Mouse (Mus musculus) Patski (cell line): ENCODE data around the gene Gm10972. TPM values are rescaled to one million over a fixed set of nuclear protein-coding genes. Genes with fewer than 3 reads are reported as not detected.
A peak's percentile ranks its signal among the peaks of the same experiment; 100 is the strongest.
"Not testable (repeated sequence)": the region's sequence is repeated elsewhere in the genome, so short reads cannot be mapped to it uniquely, and the experiment has no call there.

ENCODE experiments used
- ATAC-seq: fragments of 100-300 bp; one replicate; pipeline ENCODE4 v1.8.0; 2021
- CTCF ChIA-PET: fragments of 350-600 bp; sonication (Branson Sonifier 250); formaldehyde crosslinking; loops from one replicate; lab custom pipeline; 2022; ENCODE audit warnings: inconsistent platforms; lab: Charles Lee
- POLR2A ChIA-PET: fragments of 350-600 bp; sonication (Branson Sonifier 250); formaldehyde crosslinking; loops from one replicate; lab custom pipeline; 2022; ENCODE audit warnings: antibody characterized with exemption, inconsistent platforms; lab: Charles Lee
- DNase-seq: peaks from one replicate; pipeline ENCODE4 v3.0.0-alpha.2; 2011; ENCODE audit warnings: low read depth, low spot score
- H3K27me3 ChIP-seq: fragments of 371-371 bp; one replicate; pipeline ENCODE4 v1.5.1; 2021
- CTCF ChIP-seq: fragments of 100-300 bp; IDR thresholded peaks from one replicate; pipeline ENCODE4 v1.5.1; 2021
- in situ Hi-C: fragments of 300-500 bp; cut with MboI; formaldehyde crosslinking; loops from 3 replicates; pipeline ENCODE4 v1.11.1; 2018; ENCODE audit warnings: low pct_unique_long_range_greater_than_20kb, mixed read lengths
- polyA plus RNA-seq: library from polyadenylated mRNA; unstranded; gene quantifications from one replicate; pipeline ENCODE4 v1.2.3, GENCODE M21; 2021

Gm10972 gene
- polyA plus RNA-seq, 1 experiment from 2014 or later = not detected

DNA sequence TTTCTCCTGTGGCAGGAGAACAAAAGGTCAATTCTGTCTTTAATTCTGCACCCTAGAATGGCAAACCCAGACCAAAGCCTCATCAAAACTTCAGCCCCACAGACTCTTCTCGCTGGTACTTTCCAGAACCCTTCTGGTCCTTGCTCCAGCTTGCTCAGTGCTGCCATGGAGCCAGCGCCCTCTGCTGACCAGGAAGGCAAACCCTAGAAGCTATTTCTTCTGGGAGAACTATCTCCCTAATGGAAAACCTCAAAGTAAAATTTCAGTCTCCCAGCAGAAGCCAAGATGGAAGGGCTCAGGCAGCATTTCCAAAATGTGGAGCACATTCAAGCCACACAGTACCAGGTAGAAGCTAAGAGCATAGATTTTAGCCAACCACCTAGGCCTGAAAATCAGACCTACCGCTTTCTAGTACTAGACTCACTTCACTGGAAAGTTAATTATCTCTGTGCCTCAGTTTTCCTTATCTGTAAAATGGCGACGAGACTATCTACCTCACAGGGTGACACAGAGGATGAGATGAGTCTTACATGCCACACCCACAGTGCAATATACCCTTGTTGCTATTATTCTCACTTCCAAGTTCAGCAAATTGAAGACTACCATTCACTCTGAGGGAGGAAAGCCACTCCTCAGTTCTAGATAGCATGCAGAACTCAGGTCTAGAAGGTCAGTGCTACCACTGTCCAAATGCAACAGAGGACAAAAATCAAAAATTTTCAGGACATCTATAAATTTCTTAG lies 22.3 kb downstream of the Gm10972 start:
- DNase-seq, POLR2A ChIA-PET: not testable (repeated sequence)

DNA sequence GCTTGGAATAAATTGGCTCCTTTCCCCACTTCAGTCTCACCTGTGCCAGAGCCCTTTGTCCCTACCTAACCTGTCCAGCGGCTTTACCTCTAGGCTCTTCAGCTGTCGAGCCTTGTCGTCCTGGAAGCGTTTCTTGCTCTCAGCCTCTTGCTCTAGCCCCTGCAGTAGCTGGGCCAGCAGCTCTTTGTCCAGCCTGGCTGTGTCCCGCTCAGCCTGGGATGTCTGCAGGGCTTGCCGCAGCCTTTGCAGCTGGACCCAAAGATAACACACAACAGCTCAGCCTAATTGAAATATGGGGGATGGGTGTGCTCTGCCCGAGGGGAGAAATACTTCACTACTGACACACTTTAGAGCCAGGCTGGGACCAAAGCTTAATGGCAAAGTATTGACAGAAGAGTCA lies 23.0 kb downstream of the Gm10972 start:
- DNase-seq, CTCF ChIA-PET, ATAC-seq, in situ Hi-C loops, H3K27me3 ChIP-seq, POLR2A ChIA-PET: not testable (repeated sequence)

More for the DNA sequence above, 22.3 kb downstream of the Gm10972 start:
- ATAC-seq = peak; percentile 52
- in situ Hi-C loops, H3K27me3 ChIP-seq, CTCF ChIA-PET: not testable (repeated sequence)

DNA sequence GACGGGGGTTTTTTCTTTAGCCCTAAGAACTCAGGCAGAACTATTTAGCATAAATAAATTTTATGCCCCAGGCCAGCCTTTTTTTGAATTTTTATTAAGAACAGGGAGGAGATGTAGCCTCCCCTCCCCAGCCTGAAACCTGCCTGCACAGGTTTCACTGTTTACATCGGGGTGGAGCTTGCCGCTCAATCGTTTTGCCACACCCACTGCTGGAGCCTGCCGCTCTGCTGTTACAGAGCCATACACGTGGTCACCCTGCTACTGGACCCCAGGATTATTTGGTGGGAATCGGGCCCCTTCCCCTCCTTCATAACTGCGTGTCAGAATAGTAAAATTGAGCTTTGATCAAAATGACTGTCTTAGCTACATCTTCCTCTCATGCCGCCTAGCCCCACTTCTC lies 32.2 kb downstream of the Gm10972 start:
- DNase-seq, POLR2A ChIA-PET, ATAC-seq, in situ Hi-C loops, H3K27me3 ChIP-seq, CTCF ChIA-PET: not testable (repeated sequence)

DNA sequence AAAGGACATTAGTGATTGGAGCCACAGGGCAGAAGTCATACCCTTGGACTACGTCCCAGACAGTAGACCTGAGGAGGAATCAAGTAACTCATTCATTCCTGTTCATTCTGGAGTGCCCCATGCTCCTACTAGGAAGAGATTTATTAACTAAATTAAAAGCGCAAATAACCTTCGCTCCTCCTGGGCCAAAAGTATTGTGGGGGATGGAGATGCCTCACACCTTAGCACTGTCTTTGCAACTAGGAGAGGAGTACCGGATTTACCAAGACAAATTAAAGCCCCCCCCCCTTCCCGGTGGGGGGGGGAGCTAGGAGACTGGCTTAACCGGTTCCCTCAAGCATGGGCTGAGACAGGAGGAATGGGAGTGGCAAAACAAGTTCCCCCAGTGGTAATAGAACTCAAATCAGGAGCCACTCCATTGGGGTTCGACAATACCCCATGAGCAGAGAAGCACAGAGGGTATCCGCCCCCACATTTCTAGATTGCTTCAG lies 36.5 kb downstream of the Gm10972 start:
- no peaks in the 10 kb centered on the region for H3K27me3 ChIP-seq
- POLR2A ChIA-PET = no interaction called here
- in situ Hi-C loops = no loop called here
- CTCF ChIA-PET = no interaction called here
- DNase-seq = no peak
- ATAC-seq = no peak
- no peak for TF ChIP-seq CTCF

DNA sequence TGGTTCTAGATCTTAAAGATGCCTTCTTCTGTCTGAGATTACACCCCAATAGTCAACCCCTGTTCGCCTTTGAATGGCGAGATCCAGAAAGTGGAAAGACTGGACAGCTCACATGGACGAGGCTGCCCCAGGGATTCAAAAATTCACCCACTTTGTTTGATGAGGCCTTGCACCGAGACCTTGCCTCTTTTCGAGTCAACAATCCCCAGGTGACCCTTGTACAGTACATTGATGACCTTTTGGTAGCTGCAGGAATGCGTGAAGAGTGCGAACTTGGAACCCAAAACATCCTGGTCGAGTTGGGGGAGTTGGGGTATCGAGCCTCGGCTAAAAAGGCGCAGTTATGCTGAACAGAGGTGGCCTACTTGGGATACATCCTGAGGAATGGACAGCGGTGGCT lies 37.1 kb downstream of the Gm10972 start:
- DNase-seq, in situ Hi-C loops, H3K27me3 ChIP-seq, ATAC-seq, POLR2A ChIA-PET, CTCF ChIA-PET: not testable (repeated sequence)

DNA sequence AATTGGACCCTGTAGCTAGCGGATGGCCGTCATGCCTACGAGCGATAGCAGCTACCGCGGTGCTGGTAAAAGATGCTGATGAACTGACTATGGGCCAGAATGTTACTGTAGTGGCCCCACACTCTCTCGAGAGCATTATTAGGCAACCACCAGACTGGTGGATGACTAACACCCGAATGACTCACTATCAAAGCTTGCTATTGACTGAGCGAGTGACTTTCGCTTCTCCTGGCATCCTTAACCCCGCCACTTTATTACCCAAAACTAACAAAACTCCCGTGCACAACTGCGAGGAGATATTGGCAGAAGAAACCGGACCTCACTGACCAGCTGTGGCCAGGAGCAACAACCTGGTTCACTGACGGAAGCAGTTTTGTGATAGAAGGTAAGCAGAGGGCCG lies 37.9 kb downstream of the Gm10972 start:
- DNase-seq (peak; percentile 86), ATAC-seq (peak; percentile 98)
- ChIA-PET POLR2A (no interaction called here), CTCF (no interaction called here)
- TF ChIP-seq CTCF = no peak
- no peaks in the 10 kb centered on the region for H3K27me3 ChIP-seq
- in situ Hi-C loops = no loop called here

DNA sequence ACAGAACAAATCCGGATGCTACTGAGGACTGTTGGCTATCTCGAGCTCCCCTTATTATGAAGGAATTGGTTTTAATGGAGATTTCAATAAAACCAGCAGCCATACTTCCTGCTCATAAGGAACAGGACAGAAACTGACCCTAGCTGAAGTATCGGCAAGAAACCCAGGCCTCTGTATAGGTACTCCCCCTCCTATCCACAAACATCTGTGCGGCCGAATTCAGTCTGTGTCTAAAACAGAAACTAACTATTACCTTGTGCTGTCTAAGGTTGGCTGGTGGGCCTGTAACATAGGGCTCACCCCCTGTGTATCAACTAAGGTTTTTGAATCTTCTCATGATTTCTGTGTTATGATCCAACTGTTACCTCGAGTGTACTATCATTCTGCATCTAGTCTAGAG lies 40.7 kb downstream of the Gm10972 start:
- ChIA-PET POLR2A (no interaction called here), CTCF (no interaction called here)
- no peak for TF ChIP-seq CTCF
- H3K27me3 ChIP-seq = no peaks in the 10 kb centered on the region
- in situ Hi-C loops = no loop called here
- DNase-seq (no peak), ATAC-seq (no peak)

DNA sequence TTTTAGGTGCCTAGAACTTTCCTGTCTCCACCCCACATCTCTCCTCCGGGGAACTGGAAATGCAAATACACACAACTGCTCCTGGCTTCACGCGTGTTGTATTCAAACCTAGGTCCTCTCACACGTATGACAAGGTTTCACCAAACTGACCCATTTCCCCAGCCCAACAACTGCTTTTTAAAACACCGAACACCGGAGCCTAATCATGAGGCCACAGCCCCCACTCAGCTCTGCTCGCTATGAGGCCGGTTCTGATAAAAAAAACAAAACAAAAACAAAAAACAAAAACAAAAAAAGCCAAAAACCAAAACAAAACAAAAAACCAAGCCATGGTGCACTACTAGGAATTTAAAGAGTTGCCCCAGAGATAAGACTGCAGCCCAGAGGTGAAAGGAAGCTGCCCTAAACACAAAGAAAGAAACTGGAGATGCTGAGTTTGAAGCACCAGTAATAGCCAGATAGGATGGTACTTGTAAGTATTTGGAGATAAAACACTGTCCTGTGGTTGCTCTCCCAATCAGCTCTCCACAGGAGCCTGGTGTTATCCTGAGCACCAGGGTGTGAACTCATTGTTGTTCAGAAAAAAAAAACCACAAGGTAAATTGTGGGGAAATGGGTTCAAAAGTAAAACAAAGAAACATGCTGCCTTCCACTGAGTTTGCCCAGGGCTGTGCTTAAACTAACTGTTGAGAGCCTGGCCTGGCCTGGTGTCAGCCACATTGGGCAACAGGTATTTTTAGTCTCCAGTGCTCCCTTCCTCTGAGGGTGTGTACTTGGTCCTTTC lies 43.3 kb downstream of the Gm10972 start:
- CTCF ChIA-PET, ATAC-seq, POLR2A ChIA-PET, DNase-seq, H3K27me3 ChIP-seq: not testable (repeated sequence)
- in situ Hi-C loops = loop anchor here (5.0 kb wide), 1 partner anchor 241 kb away; no protein-coding TSS in a partner anchor

DNA sequence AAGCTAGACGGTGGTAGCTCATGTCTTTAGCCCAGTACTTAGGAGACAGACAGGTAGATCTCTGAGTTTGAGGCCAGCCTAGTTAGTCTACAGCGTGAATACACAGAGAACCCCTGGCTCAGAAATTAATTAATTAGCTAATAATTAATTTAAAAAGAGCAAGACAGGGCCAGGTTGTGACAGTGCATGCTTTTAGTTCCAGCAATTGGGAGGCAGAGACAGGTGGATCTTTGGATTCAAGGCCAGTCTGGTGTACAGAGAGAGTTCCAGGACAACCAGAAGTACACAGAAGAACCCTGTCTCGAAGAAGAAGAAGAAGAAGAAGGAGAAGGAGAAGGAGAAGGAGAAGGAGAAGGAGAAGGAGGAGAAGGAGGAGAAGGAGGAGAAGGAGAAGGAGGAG lies 45.8 kb downstream of the Gm10972 start:
- DNase-seq, H3K27me3 ChIP-seq, CTCF ChIA-PET, ATAC-seq, POLR2A ChIA-PET: not testable (repeated sequence)
- in situ Hi-C loops = loop anchor here (5.0 kb wide), 1 partner anchor 239 kb away; no protein-coding TSS in a partner anchor

DNA sequence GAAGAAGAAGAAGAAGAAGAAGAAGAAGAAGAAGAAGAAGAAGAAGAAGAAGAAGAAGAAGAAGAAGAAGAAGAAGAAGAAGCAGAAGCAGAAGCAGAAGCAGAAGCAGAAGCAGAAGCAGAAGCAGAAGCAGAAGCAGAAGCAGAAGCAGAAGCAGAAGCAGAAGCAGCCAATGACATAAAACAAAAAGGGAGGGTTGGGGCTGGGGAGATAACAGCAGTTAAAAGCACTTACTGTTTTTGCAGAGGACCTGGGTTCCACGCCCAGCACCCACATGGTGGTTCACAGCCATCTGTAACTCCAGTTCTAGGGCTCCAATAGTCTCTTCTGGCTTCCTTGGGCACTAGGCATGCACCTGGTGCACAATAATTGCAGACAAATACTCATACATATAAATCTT lies 46.3 kb downstream of the Gm10972 start:
- CTCF ChIA-PET, ATAC-seq, H3K27me3 ChIP-seq, POLR2A ChIA-PET, DNase-seq: not testable (repeated sequence)
- in situ Hi-C loops = loop anchor here (5.0 kb wide), 1 partner anchor 238 kb away; no protein-coding TSS in a partner anchor

DNA sequence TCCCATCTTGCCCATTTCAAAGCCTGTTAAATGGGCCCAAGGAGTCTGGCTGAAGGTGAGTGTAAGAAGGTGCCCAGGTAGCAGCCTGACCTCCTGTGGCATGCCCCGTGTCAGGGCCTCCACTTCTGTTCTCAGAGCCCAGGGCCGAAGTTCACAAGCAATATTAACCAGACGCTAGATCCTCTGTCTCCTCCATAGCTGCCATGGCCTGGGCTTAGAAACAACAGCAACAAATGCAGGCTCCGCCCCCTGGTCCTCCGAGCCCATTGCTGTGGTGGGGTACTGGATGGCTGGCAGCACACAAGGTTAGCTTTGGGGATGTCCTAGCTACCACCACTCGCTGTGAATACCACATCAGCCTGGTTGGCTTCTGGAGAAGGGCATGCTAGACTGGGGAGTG lies 47.2 kb downstream of the Gm10972 start:
- in situ Hi-C loops, POLR2A ChIA-PET, CTCF ChIA-PET, H3K27me3 ChIP-seq, DNase-seq, ATAC-seq: not testable (repeated sequence)
